Mouse (Mus musculus): Measurements from ENCODE around the gene Ahnak. TPM values are rescaled to one million over a fixed set of nuclear protein-coding genes. Genes with fewer than 3 reads are reported as not detected.

Gene Ahnak
- polyA plus RNA-seq, 1 experiment: 84.7 TPM

- DNase-seq: no peak
- WGBS: 21% methylated on average over 8 of the region's 8 CpGs
- Histone ChIP-seq H3K4me3 (replicated peaks; ENCODE audit: extremely low read depth, low read depth, low read length) (no peak overlapping the region), H3K4me1 (ENCODE audit: control insufficient read depth, insufficient read depth, low read length) (peaks cover 36% of the 10 kb centered on the region)
- TF ChIP-seq CTCF (IDR thresholded peaks at IDR 0.05; ENCODE audit: insufficient read depth, low read length) (no peak), POLR2A (IDR thresholded peaks at IDR 0.05; ENCODE audit: borderline replicate concordance, extremely low read depth, low read depth, low read length) (no peak)
Observed at GRCm38 (mm10) chr19:9069687-9070307, 80.7 kb downstream of the Ahnak start.

- TF ChIP-seq POLR2A (IDR thresholded peaks at IDR 0.05; ENCODE audit: borderline replicate concordance, extremely low read depth, low read depth, low read length): no peak
- no peak for TF ChIP-seq CTCF (IDR thresholded peaks at IDR 0.05; ENCODE audit: insufficient read depth, low read length)
- Histone ChIP-seq H3K4me3 (replicated peaks; ENCODE audit: extremely low read depth, low read depth, low read length) (no peak overlapping the region), H3K4me1 (ENCODE audit: control insufficient read depth, insufficient read depth, low read length) (peaks cover 36% of the 10 kb centered on the region)
- 41% methylated on average over 2 of the region's 2 CpGs for WGBS
- DNase-seq: no peak
Observed at GRCm38 (mm10) chr19:9070316-9070715, 81.2 kb downstream of the Ahnak start.

GRCm38 (mm10) chr19:9071456-9072156 is 82.5 kb downstream of the Ahnak start:
- peaks cover 33% of the 10 kb centered on the region for H3K4me1 ChIP-seq (ENCODE audit: control insufficient read depth, insufficient read depth, low read length)
- no peak overlapping the region for H3K4me3 ChIP-seq (replicated peaks; ENCODE audit: extremely low read depth, low read depth, low read length)
- TF ChIP-seq CTCF (IDR thresholded peaks at IDR 0.05; ENCODE audit: insufficient read depth, low read length) (no peak), POLR2A (IDR thresholded peaks at IDR 0.05; ENCODE audit: borderline replicate concordance, extremely low read depth, low read depth, low read length) (0 out of 2 replicates have a peak, but pooled peaks have one; percentile 15)
- peak; percentile 65 for DNase-seq
- 13% methylated on average over 7 of the region's 7 CpGs for WGBS

- 38% methylated on average over 2 of the region's 2 CpGs for WGBS
- TF ChIP-seq CTCF (IDR thresholded peaks at IDR 0.05; ENCODE audit: insufficient read depth, low read length) (no peak), POLR2A (IDR thresholded peaks at IDR 0.05; ENCODE audit: borderline replicate concordance, extremely low read depth, low read depth, low read length) (no peak)
- Histone ChIP-seq H3K4me1 (ENCODE audit: control insufficient read depth, insufficient read depth, low read length) (peaks cover 33% of the 10 kb centered on the region), H3K4me3 (replicated peaks; ENCODE audit: extremely low read depth, low read depth, low read length) (no peak overlapping the region)
- DNase-seq: no peak
Observed at GRCm38 (mm10) chr19:9072157-9072530, 83.1 kb downstream of the Ahnak start.

- no peak for TF ChIP-seq POLR2A (IDR thresholded peaks at IDR 0.05; ENCODE audit: borderline replicate concordance, extremely low read depth, low read depth, low read length)
- no peak for TF ChIP-seq CTCF (IDR thresholded peaks at IDR 0.05; ENCODE audit: insufficient read depth, low read length)
- 44% methylated on average over 12 of the region's 12 CpGs for WGBS
- Histone ChIP-seq H3K4me3 (replicated peaks; ENCODE audit: extremely low read depth, low read depth, low read length) (no peak overlapping the region), H3K4me1 (ENCODE audit: control insufficient read depth, insufficient read depth, low read length) (peaks cover 33% of the 10 kb centered on the region)
- DNase-seq: no peak
Observed at GRCm38 (mm10) chr19:9073776-9074411, 84.8 kb downstream of the Ahnak start.

- no peak for TF ChIP-seq POLR2A (IDR thresholded peaks at IDR 0.05; ENCODE audit: borderline replicate concordance, extremely low read depth, low read depth, low read length)
- no peak for TF ChIP-seq CTCF (IDR thresholded peaks at IDR 0.05; ENCODE audit: insufficient read depth, low read length)
- Histone ChIP-seq H3K4me3 (replicated peaks; ENCODE audit: extremely low read depth, low read depth, low read length) (no peak overlapping the region), H3K4me1 (ENCODE audit: control insufficient read depth, insufficient read depth, low read length) (peaks cover 33% of the 10 kb centered on the region)
- no peak for DNase-seq
- WGBS: 51% methylated on average over 4 of the region's 4 CpGs
Observed at GRCm38 (mm10) chr19:9074424-9074823, 85.3 kb downstream of the Ahnak start.

GRCm38 (mm10) chr19:9075558-9075957 is 86.5 kb downstream of the Ahnak start:
- no peak for DNase-seq
- 78% methylated on average over 2 of the region's 2 CpGs for WGBS
- peaks cover 29% of the 10 kb centered on the region for H3K4me1 ChIP-seq (ENCODE audit: control insufficient read depth, insufficient read depth, low read length)
- H3K4me3 ChIP-seq (replicated peaks; ENCODE audit: extremely low read depth, low read depth, low read length): no peak overlapping the region
- TF ChIP-seq CTCF (IDR thresholded peaks at IDR 0.05; ENCODE audit: insufficient read depth, low read length): no peak
- no peak for TF ChIP-seq POLR2A (IDR thresholded peaks at IDR 0.05; ENCODE audit: borderline replicate concordance, extremely low read depth, low read depth, low read length)

- H3K4me3 ChIP-seq (replicated peaks; ENCODE audit: extremely low read depth, low read depth, low read length): no peak overlapping the region
- TF ChIP-seq CTCF (IDR thresholded peaks at IDR 0.05; ENCODE audit: insufficient read depth, low read length) (no peak), POLR2A (IDR thresholded peaks at IDR 0.05; ENCODE audit: borderline replicate concordance, extremely low read depth, low read depth, low read length) (no peak)
- DNase-seq: no peak
- WGBS: 85% methylated on average over 3 of the region's 3 CpGs
- H3K4me1 ChIP-seq (ENCODE audit: control insufficient read depth, insufficient read depth, low read length): peaks cover 26% of the 10 kb centered on the region
Observed at GRCm38 (mm10) chr19:9076035-9076434, 87.0 kb downstream of the Ahnak start.

- no peak for DNase-seq
- Histone ChIP-seq H3K4me3 (replicated peaks; ENCODE audit: extremely low read depth, low read depth, low read length) (no peak overlapping the region), H3K4me1 (ENCODE audit: control insufficient read depth, insufficient read depth, low read length) (peaks cover 18% of the 10 kb centered on the region)
- 58% methylated on average over 4 of the region's 4 CpGs for WGBS
- TF ChIP-seq CTCF (IDR thresholded peaks at IDR 0.05; ENCODE audit: insufficient read depth, low read length) (no peak), POLR2A (IDR thresholded peaks at IDR 0.05; ENCODE audit: borderline replicate concordance, extremely low read depth, low read depth, low read length) (no peak)
Observed at GRCm38 (mm10) chr19:9076982-9077660, 88.0 kb downstream of the Ahnak start.

All from lung, adult 2 months (tissue).